Mouse (Mus musculus): ENCODE results near the gene Ap5b1.

DNA sequence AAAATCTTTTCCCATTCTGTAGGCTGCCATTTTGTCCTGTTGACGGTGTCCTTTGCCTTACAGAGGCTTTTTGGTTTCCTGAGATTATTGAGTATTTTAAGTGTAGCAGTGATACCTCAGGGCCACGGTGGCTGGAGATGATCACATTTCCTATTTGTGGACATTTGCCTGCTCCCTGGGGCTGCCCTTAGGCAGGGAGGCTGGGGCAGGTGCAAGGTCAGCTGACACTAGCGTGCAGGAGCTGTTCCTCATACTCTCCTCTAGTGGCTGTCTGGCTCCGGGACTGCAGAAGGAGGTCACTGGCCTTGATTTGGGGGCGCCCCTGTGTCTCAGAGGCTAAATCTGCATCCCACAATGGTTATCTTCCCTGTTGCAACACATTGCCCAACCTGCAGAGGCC is 42.6 kb upstream of the Ap5b1 start:
- no peak for TF ChIP-seq CHD2 (IDR thresholded peaks at IDR 0.05; ENCODE audit: low read depth, low read length)
- no peak for TF ChIP-seq HCFC1 (IDR thresholded peaks at IDR 0.05; ENCODE audit: borderline replicate concordance, insufficient read depth, low read length)
- TF ChIP-seq MAFK (IDR thresholded peaks at IDR 0.05; ENCODE audit: insufficient read depth, low read depth, low read length) = no peak
- no peak for TF ChIP-seq ZC3H11A (IDR thresholded peaks at IDR 0.05; ENCODE audit: borderline replicate concordance, low read depth, low read length)

Data from ES-E14 (cell line).